Mouse (Mus musculus) sigmoid colon, adult 10 weeks (tissue): ENCODE measurements around the gene Trappc2. TPM values are rescaled to one million over a fixed set of nuclear protein-coding genes. Genes with fewer than 3 reads are reported as not detected.

Experiments
- polyA plus RNA-seq: library from polyadenylated mRNA; stranded (reverse); fragments of 350-450 nt; fragmentation: Illumina TruSeq; extraction: RNeasy Lipid Tissue Mini Kit (QIAGEN cat#74804); gene quantifications from one replicate; pipeline ENCODE4 v1.2.3, GENCODE M21; 2014; ENCODE audit warnings: low read depth, low replicate concordance

The Trappc2 gene
- polyA plus RNA-seq: 40.1 TPM

GRCm38 (mm10) chrX:166440036-166440615 is at the start of gene Trappc2:
TSS of gene Trappc2 (plus strand) at chrX:166440574.

GRCm38 (mm10) chrX:166440616-166441063 is 266 bp downstream of the Trappc2 start, which contains the start of gene Ofd1:
TSS of gene Ofd1 (minus strand) at chrX:166440704.

GRCm38 (mm10) chrX:166479365-166479983 is 39.1 kb downstream of the Trappc2 start, which contains the start of gene Rab9:
TSS of gene Rab9 (minus strand) at chrX:166479867.

Other genes starting within 250 kb of the Trappc2 start
- 28.8 TPM for gene Gpm6b, start 201.7 kb upstream of the Trappc2 start, polyA plus RNA-seq
- gene Ofd1, start 130 bp downstream of the Trappc2 start, polyA plus RNA-seq: 17.9 TPM
- gene Rab9, start 39.3 kb downstream of the Trappc2 start, polyA plus RNA-seq: 105 TPM
- gene Tceanc, start 78.0 kb downstream of the Trappc2 start, polyA plus RNA-seq: 8.2 TPM
- gene Egfl6, start 145.1 kb downstream of the Trappc2 start, polyA plus RNA-seq: 0.25 TPM